Mouse (Mus musculus) urinary bladder, postnatal 4 days (tissue): Measurements from ENCODE around the gene Ms4a14.
"Not testable (repeated sequence)": the region's sequence is repeated elsewhere in the genome, so short reads cannot be mapped to it uniquely, and the experiment has no call there.

Experiments used
- DNase-seq, 2 experiments: peaks; one replicate each; pipeline ENCODE4 v3.0.0; 2021 to 2022; ENCODE audit warnings: low spot score in 2 of 2

Ms4a14 gene

GRCm38 (mm10) chr19:11262932-11263331, 51.3 kb downstream of the Ms4a14 start:
- DNase-seq: not testable (repeated sequence)

GRCm38 (mm10) chr19:11261522-11261921, 52.7 kb downstream of the Ms4a14 start:
- DNase-seq: no peak
